Mouse (Mus musculus) gastrocnemius, adult 18-20 months (tissue): ENCODE results near the gene Ss18l2. TPM values are rescaled to one million over a fixed set of nuclear protein-coding genes. Genes with fewer than 3 reads are reported as not detected.
A peak's percentile ranks its signal among the peaks of the same experiment; 100 is the strongest.

ENCODE experiments used
- DNase-seq: peaks from one replicate; pipeline ENCODE4 v3.0.0; 2021; ENCODE audit warnings: low spot score
- total RNA-seq, 2 experiments: library from RNA; stranded (reverse); gene quantifications; 2 replicates each; pipeline ENCODE4 v1.2.3; 2021

The Ss18l2 gene
- total RNA-seq, 2 experiments from 2014 or later: 108 to 115 TPM

GRCm38 (mm10) chr9:121757835-121758814, 48.0 kb downstream of the Ss18l2 start:
- DNase-seq: peak; percentile 53

DNA sequence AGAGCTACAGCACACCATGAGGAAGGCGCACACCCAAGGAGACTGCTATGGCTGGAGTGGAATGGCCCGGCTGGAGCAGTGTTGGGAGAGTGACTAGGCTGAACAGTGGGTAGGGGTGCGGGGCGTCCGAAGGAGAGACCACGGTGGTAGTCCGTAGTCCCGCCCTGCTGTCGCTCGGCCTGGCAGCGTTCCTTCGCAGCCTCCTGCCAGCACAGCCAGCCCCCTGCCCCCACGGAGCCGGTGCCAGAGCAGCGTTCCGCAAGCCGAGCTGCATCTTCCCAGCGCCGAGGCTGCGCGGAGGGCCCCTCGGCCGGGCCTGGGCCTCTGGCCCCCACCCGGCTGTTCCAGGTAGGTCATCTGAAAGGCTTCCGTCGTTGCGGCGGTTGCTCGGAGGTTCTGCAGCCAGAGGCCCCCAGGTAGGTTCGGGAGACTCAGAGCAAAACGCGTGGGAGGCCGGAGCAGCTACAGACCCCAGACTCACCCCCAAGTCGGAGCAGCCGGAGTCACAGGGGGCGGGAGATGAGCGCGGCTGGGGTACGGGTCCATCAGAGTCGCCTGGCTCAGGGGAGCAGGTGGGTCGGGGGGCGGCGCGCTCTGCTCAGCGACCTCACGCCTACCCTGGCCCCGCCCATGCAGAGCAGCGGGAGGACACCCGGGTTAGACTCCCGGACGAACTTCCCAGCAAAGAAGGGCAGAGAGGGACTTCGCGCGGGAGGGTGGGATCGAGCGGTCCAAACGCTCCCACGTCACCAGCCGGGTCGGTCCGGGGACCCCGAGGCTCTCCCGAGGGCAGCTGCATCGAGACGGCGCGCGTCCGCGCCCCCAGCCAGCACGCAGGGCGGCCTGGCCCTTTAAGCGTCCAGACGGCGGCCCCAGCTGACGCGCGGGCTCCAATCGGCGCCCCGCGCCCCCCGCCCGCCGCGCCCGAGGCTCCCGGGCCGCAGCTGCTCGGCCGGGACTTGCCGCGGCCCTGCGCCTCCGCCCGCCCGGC, 49.3 kb downstream of the Ss18l2 start, which contains the start of gene Zfp651:
Zfp651 (plus strand) TSS at position 240 of the 991 bp plus-strand sequence.
- no peak for DNase-seq

DNA sequence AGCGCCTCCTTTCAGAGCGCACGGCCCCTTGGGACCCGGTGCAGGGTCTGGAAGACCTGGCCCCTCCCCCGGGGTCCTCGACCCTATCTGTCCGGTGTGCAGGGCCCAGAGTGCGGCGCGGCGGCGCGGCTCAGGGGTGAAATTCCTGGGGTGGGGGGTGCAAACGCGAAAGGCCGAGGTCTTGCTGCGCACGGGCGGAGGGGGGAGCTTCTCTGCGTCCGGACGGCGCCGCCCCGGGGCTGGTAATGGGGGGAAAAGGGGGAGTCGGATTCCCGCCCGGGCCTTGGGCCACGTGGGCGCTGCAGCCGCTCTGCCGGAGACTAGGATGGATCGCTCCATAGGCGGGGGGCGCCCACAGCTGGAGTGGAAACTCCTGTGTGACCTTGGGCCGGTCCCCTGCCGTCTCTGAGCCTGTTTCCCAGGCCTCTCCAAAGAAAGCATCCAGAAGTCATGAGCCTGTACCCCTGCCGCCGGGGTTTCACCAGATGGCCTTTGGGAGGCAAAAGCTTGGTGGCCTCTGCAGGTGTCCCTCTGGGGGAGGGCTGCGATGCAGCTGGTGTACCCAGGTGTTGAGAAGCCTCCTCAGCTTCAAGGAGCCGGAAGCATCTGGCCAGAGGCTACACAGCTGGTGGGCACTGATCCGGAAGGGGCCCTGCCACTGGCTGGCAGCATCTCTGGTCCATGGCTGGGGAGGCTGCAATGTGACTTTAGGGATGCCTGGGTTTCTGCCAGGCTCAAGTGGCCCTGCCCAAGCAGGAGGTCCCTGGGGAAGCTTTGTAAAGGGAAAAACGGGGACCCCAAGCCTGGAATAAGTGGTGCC, 50.4 kb downstream of the Ss18l2 start:
- peak; percentile 70 for DNase-seq

DNA sequence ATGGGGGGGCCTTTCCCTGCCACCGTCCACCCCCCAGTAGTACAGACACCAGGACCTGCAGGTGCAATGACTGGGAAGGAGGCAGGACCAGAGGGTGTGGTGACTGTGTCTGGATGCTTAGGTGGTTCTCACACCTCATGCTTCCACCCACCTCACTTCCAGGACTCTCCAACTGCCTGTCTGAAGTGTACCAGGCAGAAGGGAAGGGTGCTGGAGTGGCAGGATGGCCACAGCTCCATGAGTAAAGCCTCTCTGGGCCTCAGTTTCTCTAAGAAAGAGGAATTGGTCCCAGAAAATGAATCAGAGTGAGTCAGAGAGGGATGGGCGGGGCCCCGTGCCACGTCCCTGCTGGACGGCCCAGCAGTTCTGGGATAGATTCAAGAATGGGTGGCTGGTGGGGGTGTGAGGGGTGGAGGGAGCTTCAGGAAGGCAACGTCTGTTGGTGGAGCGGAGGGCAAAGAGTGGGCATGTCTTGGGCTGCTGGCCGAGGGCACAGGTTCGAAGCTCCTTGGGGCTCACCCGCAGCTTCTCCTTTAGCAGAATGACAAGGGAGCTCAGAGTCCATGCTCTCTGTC, 51.0 kb downstream of the Ss18l2 start:
- no peak for DNase-seq

DNA sequence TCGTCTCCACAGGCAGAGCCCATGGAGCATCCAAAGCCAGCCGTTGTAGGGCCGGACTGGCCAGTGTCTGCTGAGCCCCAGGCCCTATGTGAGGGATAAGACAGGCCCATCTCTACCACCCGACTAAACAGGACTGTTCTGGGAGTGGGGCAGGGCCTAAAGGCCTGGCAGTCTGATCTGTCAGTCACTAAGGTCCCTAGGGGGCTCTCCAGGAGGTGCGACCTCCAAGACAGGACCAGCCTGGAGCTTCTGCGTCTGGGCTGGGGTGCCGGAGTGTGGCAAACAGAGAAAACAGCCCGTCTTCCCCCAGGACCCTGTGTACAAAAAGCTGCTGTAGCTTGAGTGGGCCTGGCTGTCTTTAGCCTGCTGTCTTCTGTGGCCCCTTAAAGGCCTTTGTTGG, 51.7 kb downstream of the Ss18l2 start:
- DNase-seq: no peak

DNA sequence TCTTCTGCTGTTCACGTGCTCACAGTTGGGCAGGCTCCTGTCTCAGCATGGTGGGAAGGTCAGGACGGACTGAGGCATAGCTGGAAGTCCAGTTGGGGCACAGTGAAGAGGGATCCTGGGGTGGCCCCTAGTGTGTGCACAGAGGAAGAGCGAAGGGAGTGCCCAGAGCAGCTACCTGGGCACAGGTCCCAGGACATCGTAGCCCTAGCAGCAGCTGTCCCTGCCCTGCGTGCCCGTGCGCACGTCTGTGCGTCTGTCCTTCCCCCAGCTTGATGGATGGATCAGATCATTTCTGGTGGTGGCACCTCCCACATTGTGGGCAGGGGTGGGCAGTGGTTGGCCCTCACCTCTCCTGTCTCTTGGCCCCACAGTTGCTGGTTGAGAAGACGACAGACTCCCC, 52.1 kb downstream of the Ss18l2 start:
- DNase-seq: peak; percentile 63

- DNase-seq: no peak
Measured at GRCm38 (mm10) chr9:121762761-121763160, 52.6 kb downstream of the Ss18l2 start.

Other genes with a start within 250 kb of the Ss18l2 start
- gene Cck, start 214.6 kb upstream of the Ss18l2 start, total RNA-seq: not detected
- gene Lyzl4, start 68.2 kb upstream of the Ss18l2 start, total RNA-seq: not detected
- 1 to 10 TPM; 1.1 to 1.5 TPM for gene Vipr1, start 67.6 kb upstream of the Ss18l2 start, total RNA-seq
- 1 to 10 TPM; 5.4 to 5.5 TPM for gene Sec22c, start 4.8 kb upstream of the Ss18l2 start, total RNA-seq
- 10 to 100 TPM; 31.7 to 37.0 TPM for gene Nktr, start 8.8 kb downstream of the Ss18l2 start, total RNA-seq
- 100 to 1,000 TPM; 123 to 131 TPM for gene Zfp651, start 49.0 kb downstream of the Ss18l2 start, total RNA-seq
- gene Klhl40, start 67.3 kb downstream of the Ss18l2 start, total RNA-seq: 100 to 1,000 TPM; 121 to 228 TPM
- gene Hhatl, start 82.2 kb downstream of the Ss18l2 start, total RNA-seq: 100 to 1,000 TPM; 125 to 145 TPM
- under 1 TPM in 1 of 2 experiments, not detected in 1; 0.17 TPM for gene Ccdc13, start 129.1 kb downstream of the Ss18l2 start, total RNA-seq
- 10 to 100 TPM; 82.9 to 95.7 TPM for gene Higd1a, start 148.0 kb downstream of the Ss18l2 start, total RNA-seq
- gene Ackr2, start 188.0 kb downstream of the Ss18l2 start, total RNA-seq: 1 to 10 TPM in 1 of 2 experiments, under 1 TPM in 1; 0.64 to 1.8 TPM
- gene Cyp8b1, start 206.0 kb downstream of the Ss18l2 start, total RNA-seq: not detected
- gene Fam198a, start 240.7 kb downstream of the Ss18l2 start, total RNA-seq: under 1 TPM; 0.62 to 0.71 TPM